Mouse (Mus musculus) urinary bladder, postnatal 4 days (tissue): ENCODE results near the gene Tnfrsf1a.

Experiments
- DNase-seq, 2 experiments: peaks; one replicate each; pipeline ENCODE4 v3.0.0; 2021 to 2022; ENCODE audit warnings: low spot score in 2 of 2

Tnfrsf1a gene

GRCm38 (mm10) chr6:125382024-125382423 is 32.9 kb downstream of the Tnfrsf1a start:
- no peak for DNase-seq

GRCm38 (mm10) chr6:125385066-125385974 is 36.2 kb downstream of the Tnfrsf1a start:
- DNase-seq: no peak

DNA sequence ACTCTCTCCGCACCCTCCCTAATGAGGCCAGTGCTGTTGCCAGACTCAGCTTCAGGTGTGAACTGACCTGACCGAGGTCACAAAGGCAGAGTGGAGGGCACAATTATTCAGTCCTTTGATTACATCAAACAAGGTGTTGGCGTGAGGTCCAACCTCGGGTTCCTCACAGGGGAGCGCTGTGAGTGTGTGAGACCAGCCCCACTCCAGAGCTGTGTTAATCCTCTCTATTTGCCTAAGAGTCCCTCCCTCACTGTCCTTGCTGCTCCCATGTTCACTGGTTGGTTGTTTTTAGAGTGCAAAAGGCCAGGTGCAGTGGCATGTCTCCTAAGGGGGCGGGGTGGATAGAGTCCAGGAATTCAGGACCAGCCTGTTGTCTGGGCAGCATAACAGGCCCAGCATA is 36.9 kb downstream of the Tnfrsf1a start:
- no peak for DNase-seq

DNA sequence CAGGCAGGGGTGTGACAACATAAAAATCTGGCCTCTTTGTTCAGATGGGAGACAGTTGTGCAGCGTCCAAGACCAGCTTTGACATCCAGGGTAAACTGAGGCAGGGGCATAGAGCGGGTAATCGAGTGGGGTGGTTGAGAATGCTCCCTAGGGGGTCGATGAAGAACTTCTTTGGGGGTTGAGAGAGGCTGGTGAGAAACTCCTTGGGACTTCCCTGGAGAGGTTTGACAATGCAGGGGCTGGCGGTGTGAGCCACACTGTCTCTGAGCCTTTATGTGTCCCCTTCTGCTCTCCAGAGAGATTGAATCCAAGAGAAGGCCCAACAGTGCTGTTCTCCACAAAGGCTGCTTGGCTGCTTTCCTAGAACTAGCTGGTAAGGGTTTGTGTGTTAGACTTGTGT is 40.7 kb downstream of the Tnfrsf1a start:
- DNase-seq: no peak

DNA sequence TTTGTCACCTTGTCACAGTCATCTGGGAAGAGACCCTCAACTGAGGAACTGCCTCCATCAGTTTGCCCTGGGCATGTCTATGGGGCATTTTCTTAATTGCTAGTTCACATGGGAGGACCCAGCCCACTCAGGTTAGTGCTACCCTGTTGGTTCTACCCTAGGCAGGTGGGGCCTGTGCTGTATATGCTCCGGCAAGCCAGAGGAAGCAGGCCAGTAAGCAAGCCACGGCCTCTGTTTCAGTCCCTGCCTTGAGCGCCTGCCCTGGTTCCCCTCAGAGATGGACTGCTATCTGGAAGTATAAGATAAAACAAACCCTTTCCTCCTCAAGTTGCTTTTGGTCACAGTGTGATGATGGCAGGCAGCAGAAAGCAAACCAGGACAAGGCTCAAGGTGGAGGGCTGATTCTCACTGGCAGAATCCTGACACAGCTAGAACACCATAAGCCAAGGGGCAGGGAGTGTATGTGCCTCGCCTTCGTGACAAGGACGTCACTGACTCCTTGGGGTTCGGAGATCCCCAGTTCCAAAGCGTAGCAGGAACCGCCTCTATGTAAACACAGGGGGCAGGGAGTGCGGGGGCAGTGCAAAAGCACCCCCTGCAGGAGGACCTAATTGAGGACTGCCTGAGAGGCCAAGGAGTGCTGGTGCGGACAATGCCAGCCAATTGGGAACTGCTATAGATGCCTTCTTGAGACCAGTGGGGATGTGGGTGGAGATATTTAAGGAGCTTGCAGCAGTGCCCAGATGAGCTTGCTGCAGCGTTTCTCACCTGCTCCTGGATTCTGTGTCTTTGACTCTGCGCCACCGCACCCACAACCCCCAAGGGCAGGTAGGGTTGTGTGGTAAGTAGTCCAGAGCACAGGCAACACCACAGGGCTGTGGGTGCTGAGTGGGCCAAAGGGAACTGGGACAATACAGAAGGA is 56.6 kb downstream of the Tnfrsf1a start:
- no peak for DNase-seq

DNA sequence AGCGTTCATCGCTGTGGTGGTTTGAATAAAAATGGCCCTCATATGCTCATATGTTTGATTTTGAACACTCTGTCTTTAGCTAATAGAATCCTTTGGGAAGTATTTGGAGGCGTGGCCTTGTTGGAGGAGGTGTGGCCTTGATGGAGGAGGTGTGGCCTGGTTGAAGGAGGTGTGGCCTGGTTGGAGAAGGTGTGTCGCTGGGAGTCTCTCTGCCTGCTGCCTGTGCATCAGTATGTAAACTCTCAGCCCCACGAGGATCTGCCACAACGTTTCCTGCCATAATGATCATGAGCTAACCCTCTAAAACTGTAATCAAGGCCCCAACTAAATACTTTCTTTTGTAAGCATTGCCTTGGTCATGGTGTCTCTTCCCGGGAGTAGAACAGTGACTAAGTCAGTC is 58.1 kb downstream of the Tnfrsf1a start:
- no peak for DNase-seq

GRCm38 (mm10) chr6:125407657-125408056 is 58.5 kb downstream of the Tnfrsf1a start:
- no peak for DNase-seq

GRCm38 (mm10) chr6:125410551-125410950 is 61.4 kb downstream of the Tnfrsf1a start:
- DNase-seq: no peak

GRCm38 (mm10) chr6:125410995-125411547 is 61.9 kb downstream of the Tnfrsf1a start:
- DNase-seq: no peak

DNA sequence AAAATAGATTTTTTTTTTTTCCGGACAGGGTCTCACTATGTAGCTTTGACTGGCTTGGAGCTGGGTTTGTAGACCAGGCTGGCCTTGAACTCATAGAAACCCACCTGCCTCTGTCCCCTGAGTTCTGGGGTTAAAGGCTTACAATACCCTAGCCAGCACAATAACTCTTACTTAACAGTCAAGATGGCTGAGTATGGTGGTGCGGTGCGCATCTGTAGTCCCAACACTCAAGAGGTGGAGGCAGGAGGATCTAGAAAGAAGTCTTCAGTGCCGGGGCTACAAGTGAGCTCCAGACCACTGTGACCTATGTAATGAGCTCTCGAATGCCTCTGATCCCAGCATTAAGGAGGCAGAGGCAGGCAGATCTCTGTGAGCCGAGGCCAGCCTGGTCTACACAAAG is 62.5 kb downstream of the Tnfrsf1a start:
- no peak for DNase-seq
